Mouse (Mus musculus) lung, embryonic 15.5 days (tissue): Measurements from ENCODE around the gene Padi6. TPM values are rescaled to one million over a fixed set of nuclear protein-coding genes. Genes with fewer than 3 reads are reported as not detected.

Experiments
- ATAC-seq: fragments of 200-750 bp; cut with Nextera tagmentation; 2 replicates; pipeline ENCODE4 v1.8.0; 2017; ENCODE audit warnings: moderate number of reproducible peaks, borderline replicate concordance; ENCODE audit not compliant: low FRiP score, low TSS enrichment; ENCODE audit errors: extremely low read depth
- H3K27ac ChIP-seq: fragments of 300-500 bp; sonication (generic); 2 replicates; pipeline ENCODE4 v1.5.1; 2015; ENCODE audit warnings: moderate library complexity, mild to moderate bottlenecking, inconsistent platforms
- H3K27me3 ChIP-seq: fragments of 300-500 bp; sonication (generic); 2 replicates; pipeline ENCODE4 v1.6.1; 2015; ENCODE audit warnings: inconsistent platforms
- H3K36me3 ChIP-seq: fragments of 300-500 bp; sonication (generic); 2 replicates; pipeline ENCODE4 v1.6.1; 2015; ENCODE audit warnings: inconsistent platforms
- H3K4me1 ChIP-seq: fragments of 300-500 bp; sonication (generic); 2 replicates; pipeline ENCODE4 v1.6.1; 2015; ENCODE audit warnings: inconsistent platforms
- H3K4me2 ChIP-seq: fragments of 300-500 bp; sonication (generic); 2 replicates; pipeline ENCODE4 v1.6.1; 2015; ENCODE audit warnings: inconsistent platforms, mild to moderate bottlenecking, moderate library complexity
- H3K4me3 ChIP-seq: fragments of 300-500 bp; sonication (generic); 2 replicates; pipeline ENCODE4 v1.5.1; 2015; ENCODE audit warnings: mild to moderate bottlenecking, inconsistent platforms
- H3K9ac ChIP-seq: fragments of 300-500 bp; sonication (generic); 2 replicates; pipeline ENCODE4 v1.6.1; 2015; ENCODE audit warnings: inconsistent platforms
- H3K9me3 ChIP-seq: fragments of 300-500 bp; sonication (generic); 2 replicates; pipeline ENCODE4 v1.6.1; 2016; ENCODE audit warnings: inconsistent platforms
- WGBS: fragments of 180-500 bp; shearing (Covaris S2); methylation state at CpG from one replicate; pipeline ENCODE4 v1.1.7; 2015; 5-methylcytosine and 5-hydroxymethylcytosine counted together
- polyA plus RNA-seq: library from polyadenylated mRNA; unstranded; fragments of >200 nt; fragmentation: Nextera tagmentation; extraction: Ambion mirVana; gene quantifications from 2 replicates; pipeline ENCODE4 v1.2.1, GENCODE M21; 2015

The Padi6 gene
- polyA plus RNA-seq, 1 experiment from 2014 or later: 0.06 TPM

DNA sequence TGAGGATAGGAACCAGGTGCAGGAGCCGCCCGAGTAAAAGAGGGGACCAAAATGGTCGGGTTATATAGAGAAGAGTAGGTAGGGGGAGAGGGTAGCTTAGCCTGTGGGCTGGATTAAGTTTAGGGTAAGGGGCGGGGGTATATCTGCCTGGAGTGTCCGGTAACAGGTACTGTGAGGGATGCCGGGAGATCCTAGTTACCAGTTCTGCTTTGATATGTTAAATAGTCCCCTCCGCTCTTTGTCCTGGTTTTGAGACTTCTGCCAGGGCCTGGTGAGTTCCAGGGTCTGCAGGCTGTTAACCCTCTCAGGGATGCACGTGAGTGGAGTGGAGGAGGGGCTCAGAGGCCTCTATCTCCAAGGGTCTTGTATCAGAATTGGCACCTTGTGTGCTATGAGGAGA lies 38.8 kb downstream of the Padi6 start:
- H3K9me3 ChIP-seq: no peaks in the 10 kb centered on the region
- H3K36me3 ChIP-seq: peaks cover 26% of the 10 kb centered on the region
- H3K27me3 ChIP-seq: no peaks in the 10 kb centered on the region
- H3K4me2 ChIP-seq: peak overlapping the region; percentile 94
- no peak for ATAC-seq
- peaks cover 62% of the 10 kb centered on the region for H3K4me1 ChIP-seq
- peak overlapping the region; percentile 90 for H3K9ac ChIP-seq
- peak overlapping the region; percentile 98; the same call in 1 of the 2 replicates for H3K27ac ChIP-seq
- peak overlapping the region; percentile 92 for H3K4me3 ChIP-seq
- 11% methylated on average over 8 of the region's 8 CpGs for WGBS

DNA sequence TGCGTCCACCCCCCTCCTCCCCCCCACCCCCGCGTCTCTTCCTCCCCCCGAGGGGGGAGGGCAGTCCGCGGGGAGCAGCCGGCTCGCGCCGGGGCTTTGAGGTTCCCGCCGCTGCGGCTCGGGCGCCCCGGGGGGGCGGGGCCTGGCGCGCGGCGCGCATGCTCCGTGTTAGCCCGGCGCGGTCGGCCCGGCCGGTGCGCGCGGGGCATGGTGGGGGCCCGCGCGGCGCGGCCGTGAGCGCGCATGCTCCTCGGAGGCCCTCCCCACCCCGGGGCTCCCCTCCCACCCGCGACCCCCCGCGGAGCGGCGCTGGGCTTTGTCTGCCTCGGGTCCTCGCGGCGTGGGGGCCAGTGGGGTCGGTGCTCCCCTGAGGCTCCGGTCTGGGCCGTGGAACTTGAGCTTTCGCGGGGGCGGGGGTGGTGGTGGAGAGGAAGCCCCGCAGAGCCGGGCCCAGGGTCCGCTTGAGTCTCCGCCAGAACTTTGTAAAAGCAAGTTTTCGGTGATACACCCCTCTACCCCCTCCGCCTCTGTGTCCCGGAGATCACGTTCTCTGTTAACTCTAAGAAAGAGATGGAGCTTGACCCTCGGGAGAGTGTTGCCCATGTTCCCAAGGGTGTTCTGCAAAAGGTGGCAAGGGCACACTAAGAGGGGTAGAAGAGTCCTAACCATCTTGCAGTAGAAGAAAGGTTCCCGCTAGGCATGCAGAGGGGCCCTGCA lies 39.7 kb downstream of the Padi6 start:
- H3K4me2 ChIP-seq: peak overlapping the region; percentile 94
- H3K9ac ChIP-seq: peak overlapping the region; percentile 90
- peaks cover 19% of the 10 kb centered on the region; the same call in 1 of the 2 replicates for H3K36me3 ChIP-seq
- peaks cover 53% of the 10 kb centered on the region for H3K4me1 ChIP-seq
- no peaks in the 10 kb centered on the region for H3K9me3 ChIP-seq
- H3K27ac ChIP-seq: peak overlapping the region; percentile 98
- WGBS: under 1% methylated on average over 17 of the region's 68 CpGs
- H3K27me3 ChIP-seq: no peaks in the 10 kb centered on the region
- H3K4me3 ChIP-seq: peak overlapping the region; percentile 92
- ATAC-seq: peak; percentile 82

DNA sequence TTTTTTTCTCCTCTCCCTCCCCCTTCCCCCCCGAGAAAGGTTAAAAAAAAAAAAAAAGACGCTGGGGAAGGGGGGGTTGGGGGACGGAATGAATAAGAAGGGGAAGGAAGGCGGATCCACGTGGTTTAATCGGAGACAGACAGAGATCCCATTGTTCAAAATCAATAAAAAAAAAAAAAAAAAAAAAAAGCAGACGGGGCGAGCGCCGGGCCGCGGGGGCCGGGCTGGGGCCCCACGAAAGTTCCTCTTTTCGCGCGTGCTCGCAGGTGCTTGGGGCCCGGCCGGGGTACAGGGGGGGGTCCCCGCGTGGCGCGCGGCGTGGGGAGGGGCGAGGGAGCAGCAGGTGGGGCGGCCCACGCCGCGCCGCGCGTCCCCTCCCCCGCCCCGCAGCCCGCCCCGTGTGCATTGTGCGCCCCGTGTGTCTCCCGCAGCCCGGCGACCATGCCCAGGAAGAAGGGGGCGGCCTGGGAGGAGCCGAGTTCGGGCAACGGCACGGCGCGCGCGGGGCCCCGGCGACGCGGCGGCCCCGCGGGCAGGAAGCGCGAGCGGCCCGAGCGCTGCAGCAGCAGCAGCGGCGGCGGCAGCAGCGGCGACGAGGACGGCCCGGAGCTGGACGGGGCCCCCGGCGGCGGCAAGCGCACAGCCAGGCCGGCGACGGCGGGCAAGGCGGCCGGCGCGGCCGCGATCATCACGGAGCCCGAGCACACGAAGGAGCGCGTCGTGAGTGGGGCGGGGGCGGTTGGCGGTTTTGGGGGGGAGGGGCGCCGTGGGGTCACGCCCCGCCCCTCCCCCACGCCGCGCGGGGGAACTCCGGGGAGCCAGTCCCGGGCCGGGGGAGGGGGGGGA lies 40.5 kb downstream of the Padi6 start:
- peak; percentile 32; the same call in 1 of the 2 replicates for ATAC-seq
- peaks cover 45% of the 10 kb centered on the region for H3K4me1 ChIP-seq

DNA sequence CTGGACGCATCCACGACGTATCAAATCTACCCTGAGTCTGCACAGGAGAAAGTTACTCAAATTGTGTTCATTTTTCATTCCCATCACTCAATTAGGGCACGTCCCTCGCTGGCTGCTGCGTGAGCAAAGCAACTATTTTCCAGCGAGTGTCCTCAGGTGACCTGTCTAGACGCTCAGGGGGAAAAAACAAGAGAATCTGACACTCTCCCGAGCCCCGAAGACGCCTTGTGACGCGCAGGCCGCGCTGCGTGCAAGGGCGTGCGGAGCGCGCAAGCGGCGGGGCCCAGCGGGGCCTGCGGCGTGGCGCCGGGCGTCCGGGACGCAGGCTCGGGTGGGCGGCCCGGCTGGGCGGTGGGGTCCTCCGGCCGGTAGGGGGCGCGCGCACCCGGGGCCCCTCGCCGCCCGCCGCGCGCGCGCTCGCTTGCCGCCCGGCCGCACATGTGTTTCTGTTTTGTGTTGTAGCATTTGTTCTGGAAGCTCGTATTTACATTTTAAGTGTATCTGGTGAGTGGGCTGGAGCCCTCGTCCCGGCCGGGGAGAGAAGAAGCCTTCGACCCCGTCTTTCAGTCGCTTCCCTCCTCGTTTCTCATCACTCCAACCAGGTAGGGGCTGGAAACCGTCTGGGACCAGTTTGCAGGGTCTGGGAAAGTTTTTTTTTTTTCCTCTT lies 41.3 kb downstream of the Padi6 start:
- under 1% methylated on average over 61 of the region's 61 CpGs for WGBS
- H3K4me1 ChIP-seq: peaks cover 37% of the 10 kb centered on the region

More for the DNA sequence above, 40.5 kb downstream of the Padi6 start:
- under 1% methylated on average over 80 of the region's 107 CpGs for WGBS
- Histone ChIP-seq H3K27me3 (no peaks in the 10 kb centered on the region), H3K27ac (peak overlapping the region; percentile 98), H3K4me3 (peak overlapping the region; percentile 92), H3K4me2 (peak overlapping the region; percentile 94), H3K9me3 (no peaks in the 10 kb centered on the region), H3K9ac (peak overlapping the region; percentile 90), H3K36me3 (peaks cover 17% of the 10 kb centered on the region; the same call in 1 of the 2 replicates)

DNA sequence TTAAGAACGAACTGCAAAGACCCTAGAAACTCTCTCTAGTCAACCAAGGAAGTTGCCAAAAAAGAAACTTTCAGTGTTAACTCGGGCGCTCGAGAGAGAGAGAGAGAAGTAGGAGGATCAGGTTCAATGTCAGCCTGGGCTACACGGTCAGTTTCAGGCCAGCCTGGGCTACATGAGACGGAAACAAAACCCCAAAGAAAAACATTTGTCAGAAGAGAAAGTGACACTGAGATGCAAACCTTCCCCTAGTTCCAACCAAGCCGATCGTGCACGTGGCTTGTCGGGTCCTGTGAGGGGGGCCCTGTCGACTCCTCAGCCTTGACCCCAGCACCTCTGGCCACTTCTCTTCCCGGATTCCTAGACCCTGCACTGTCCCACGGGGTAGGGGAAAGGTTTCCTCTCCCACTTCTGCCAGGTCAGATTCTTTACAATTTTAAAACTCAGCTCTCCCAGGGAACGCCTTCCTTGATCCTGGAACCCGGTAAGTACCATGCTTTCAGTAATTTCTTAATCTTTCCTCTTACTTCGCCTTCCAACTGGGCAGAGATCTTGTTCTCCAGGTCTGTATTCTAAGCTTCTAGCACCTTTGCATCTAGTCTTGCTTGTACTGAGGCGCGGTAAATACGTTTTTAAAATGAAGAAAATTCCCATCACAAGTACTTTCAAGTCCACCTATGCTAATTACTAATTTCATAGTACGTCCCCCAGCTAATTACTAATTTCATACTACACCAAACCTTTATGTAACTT lies 42.0 kb downstream of the Padi6 start, which contains the start of gene Rcc2:
TSS of gene Rcc2 (plus strand) at position 273 of the 750 bp plus-strand sequence.
- no peak for ATAC-seq
- H3K27ac ChIP-seq: peak within 1 kb of the TSS; percentile 98

More for the DNA sequence above, 41.3 kb downstream of the Padi6 start:
- ATAC-seq: peak; percentile 57; the same call in 1 of the 2 replicates
- Histone ChIP-seq H3K27me3 (no peaks in the 10 kb centered on the region), H3K4me3 (peak overlapping the region; percentile 92), H3K27ac (peak overlapping the region; percentile 98), H3K9me3 (no peaks in the 10 kb centered on the region), H3K36me3 (peaks cover 9% of the 10 kb centered on the region; the same call in 1 of the 2 replicates), H3K9ac (peak overlapping the region; percentile 90), H3K4me2 (peak overlapping the region; percentile 94)

DNA sequence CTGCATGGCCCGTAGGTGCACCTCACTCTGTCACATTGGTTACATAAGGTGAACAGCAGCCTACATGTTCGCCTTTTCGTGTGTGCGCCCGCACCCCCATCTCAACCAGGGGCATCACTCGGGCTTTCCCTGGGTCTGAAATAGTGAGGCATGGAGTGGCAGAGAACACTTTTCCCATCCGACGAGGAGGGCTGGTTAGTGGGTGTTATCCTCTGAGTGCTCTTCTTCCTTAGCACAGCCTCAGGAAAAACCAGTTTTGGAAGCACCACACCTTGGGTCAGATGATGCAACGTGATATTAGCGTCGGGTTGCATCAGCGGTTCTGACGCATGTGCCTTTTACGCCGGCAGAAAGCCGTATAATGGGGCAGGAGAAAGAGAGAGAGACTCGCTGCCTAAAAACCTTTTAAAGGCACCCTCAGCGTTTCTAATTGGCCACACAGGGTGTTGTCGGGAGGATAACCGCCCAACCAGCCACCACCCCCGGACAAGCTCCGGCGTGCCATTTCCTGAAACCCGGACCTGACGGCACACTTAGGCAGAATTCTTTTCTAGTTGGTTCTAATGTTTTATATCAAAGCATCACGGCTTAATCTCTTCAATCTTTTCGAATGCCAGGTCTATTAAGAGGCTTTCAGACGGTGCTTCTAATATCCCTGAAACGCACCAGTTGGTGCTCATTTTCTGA lies 42.9 kb downstream of the Padi6 start:
- peak overlapping the region; percentile 94 for H3K4me2 ChIP-seq
- peak overlapping the region; percentile 92 for H3K4me3 ChIP-seq
- peak overlapping the region; percentile 7 for H3K9ac ChIP-seq
- no peaks in the 10 kb centered on the region for H3K27me3 ChIP-seq
- no peak for ATAC-seq
- H3K36me3 ChIP-seq: no peaks in the 10 kb centered on the region
- peaks cover 30% of the 10 kb centered on the region for H3K4me1 ChIP-seq
- no peaks in the 10 kb centered on the region for H3K9me3 ChIP-seq
- no peak overlapping the region for H3K27ac ChIP-seq
- WGBS: 6% methylated on average over 29 of the region's 29 CpGs

More for the DNA sequence above, 42.0 kb downstream of the Padi6 start, which contains the start of gene Rcc2:
- WGBS: 8% methylated on average over 20 of the region's 20 CpGs
- peak within 1 kb of the TSS; percentile 94 for H3K4me2 ChIP-seq
- H3K9ac ChIP-seq: peak within 1 kb of the TSS; percentile 90
- H3K36me3 ChIP-seq: peaks cover 2% of the 10 kb centered on the region; the same call in 1 of the 2 replicates
- peaks cover 37% of the 10 kb centered on the region for H3K4me1 ChIP-seq
- peak within 1 kb of the TSS; percentile 92 for H3K4me3 ChIP-seq
- no peaks in the 10 kb centered on the region for H3K27me3 ChIP-seq
- H3K9me3 ChIP-seq: no peaks in the 10 kb centered on the region

DNA sequence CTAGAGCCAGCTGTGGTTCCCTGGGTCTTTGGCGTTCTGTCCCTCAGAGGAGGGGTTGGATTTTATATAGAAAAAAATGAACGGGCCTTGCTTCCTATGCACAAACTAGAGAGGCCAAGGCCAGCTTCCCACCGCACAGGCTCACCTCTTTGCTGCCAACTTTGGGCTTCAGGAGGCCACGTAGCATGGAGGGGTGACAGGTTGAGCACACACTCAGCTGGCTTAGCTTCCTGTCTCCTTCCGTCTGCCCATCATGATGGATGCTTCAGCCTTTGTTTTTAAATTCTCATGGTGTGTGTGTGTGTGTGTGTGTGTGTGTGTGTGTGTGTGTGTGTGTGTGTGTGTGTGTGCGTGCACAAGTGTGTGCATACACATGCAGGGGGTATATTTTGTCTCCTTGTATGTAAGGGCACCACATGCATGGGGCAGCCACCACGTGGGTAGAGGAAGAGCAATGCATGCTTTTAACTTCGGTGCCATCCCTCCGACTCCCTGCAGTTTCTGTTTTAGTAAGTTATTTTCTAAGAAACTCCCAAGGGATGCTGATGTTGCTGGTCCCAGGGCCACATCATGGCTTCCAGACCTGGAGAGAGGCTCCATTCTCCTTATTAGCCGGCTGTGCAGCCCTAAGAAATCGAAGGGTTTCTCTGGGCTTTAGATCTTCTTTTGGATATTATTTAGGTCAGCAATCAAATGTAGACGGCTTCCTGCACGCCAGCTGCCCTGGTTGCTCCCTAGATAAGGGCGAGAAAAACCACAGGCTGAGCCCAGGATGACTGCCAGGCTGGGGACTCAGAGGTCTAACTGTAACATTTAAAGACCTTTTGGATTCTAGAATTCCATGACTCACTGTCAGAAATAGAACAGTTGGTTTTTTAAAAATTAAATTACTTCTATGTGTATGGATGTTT lies 46.5 kb downstream of the Padi6 start:
- 65% methylated on average over 14 of the region's 14 CpGs for WGBS
- no peak for ATAC-seq

DNA sequence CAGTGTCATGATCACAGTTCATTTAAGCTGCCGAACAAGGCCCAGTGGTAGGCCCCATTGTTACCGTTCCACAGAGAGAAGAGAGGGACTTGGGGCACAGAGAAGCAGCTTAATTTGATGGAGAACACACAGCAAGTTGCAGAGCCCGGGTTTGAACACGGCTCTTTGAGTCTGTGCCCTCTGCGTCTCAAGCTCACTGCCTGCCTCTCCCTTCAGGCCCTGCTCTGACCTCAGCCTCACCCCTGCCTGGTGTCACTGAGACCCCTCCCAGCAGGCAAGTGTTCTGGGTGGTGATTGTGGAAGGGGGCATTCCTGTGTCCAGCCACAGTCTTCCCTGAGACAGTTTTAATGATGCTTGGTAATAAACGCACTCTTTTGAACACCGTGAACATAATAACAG lies 47.3 kb downstream of the Padi6 start:
- no peaks in the 10 kb centered on the region for H3K27me3 ChIP-seq
- no peak overlapping the region for H3K4me3 ChIP-seq
- no peak overlapping the region for H3K27ac ChIP-seq
- no peak for ATAC-seq
- no peak overlapping the region for H3K9ac ChIP-seq
- no peaks in the 10 kb centered on the region for H3K9me3 ChIP-seq
- 60% methylated on average over 7 of the region's 7 CpGs for WGBS
- H3K36me3 ChIP-seq: no peaks in the 10 kb centered on the region
- no peak overlapping the region for H3K4me2 ChIP-seq
- H3K4me1 ChIP-seq: peaks cover 6% of the 10 kb centered on the region; the same call in 1 of the 2 replicates

More for the DNA sequence above, 46.5 kb downstream of the Padi6 start:
- Histone ChIP-seq H3K4me2 (no peak overlapping the region), H3K4me3 (no peak overlapping the region), H3K27ac (no peak overlapping the region), H3K9ac (no peak overlapping the region), H3K4me1 (peaks cover 12% of the 10 kb centered on the region), H3K27me3 (no peaks in the 10 kb centered on the region), H3K9me3 (no peaks in the 10 kb centered on the region), H3K36me3 (no peaks in the 10 kb centered on the region)

DNA sequence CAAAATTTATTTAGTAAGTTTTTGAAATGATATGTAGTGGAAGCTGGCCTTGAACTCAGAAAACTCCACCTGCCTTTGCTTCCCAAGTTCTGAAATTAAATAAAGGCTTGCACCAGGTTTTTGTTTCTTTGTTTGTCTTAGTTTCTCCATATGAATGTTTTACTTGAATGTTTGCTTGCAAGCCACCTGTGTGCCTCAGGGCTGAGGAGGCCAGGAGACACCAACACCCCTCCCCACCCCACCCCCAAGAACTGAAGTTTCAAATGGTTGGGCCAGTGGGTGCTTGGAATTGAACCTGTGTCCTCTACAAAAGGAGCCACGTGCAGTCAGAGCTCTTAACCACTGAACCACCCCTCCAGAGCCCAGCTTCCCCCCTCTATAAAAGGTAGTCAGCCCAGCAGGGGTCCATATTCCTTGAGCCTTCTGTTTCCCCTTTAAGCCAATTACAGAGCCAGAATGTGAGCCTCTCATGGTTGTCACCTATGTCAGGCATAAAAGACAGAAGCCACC lies 47.8 kb downstream of the Padi6 start:
- ATAC-seq: no peak
- Histone ChIP-seq H3K4me2 (no peak overlapping the region), H3K9me3 (no peaks in the 10 kb centered on the region), H3K27me3 (no peaks in the 10 kb centered on the region), H3K36me3 (no peaks in the 10 kb centered on the region), H3K4me1 (peaks cover 10% of the 10 kb centered on the region; the same call in 1 of the 2 replicates), H3K4me3 (no peak overlapping the region), H3K27ac (no peak overlapping the region), H3K9ac (no peak overlapping the region)
- WGBS: 29% methylated on average over 1 of the region's 1 CpGs
